Mouse (Mus musculus): ENCODE measurements at regions not wholly inside any gene's neighbourhood (a gene's known extent, or its start where the extent isn't known, plus 50 kb on each side); places are given as distances from the start of the nearest gene placed in this dataset.
A peak's percentile ranks its signal among the peaks of the same experiment; 100 is the strongest.

- peak; percentile 80 for DNase-seq (ENCODE audit: low spot score)
- Histone ChIP-seq H3K4me1 (replicated peaks; ENCODE audit: control insufficient read depth, insufficient read depth) (0 out of 2 replicates have a peak, but pooled peaks cover 5% of the 10 kb centered on the region), H3K9ac (ENCODE audit: low read length) (no peak overlapping the region), H3K4me2 (replicated peaks; ENCODE audit: low read depth) (no peak overlapping the region), H3K9me3 (ENCODE audit: control insufficient read depth, low read length) (no peaks in the 10 kb centered on the region), H3K36me3 (ENCODE audit: control insufficient read depth, insufficient read depth, low read length) (no peaks in the 10 kb centered on the region), H3K27me3 (ENCODE audit: control insufficient read depth, insufficient read depth, low read length) (no peaks in the 10 kb centered on the region), H3K4me3 (ENCODE audit: low read depth, low read length) (no peak overlapping the region), H3K27ac (replicated peaks) (peak overlapping the region; percentile 78)
- ATAC-seq (ENCODE audit: low FRiP score, low TSS enrichment) = peak; percentile 91
- TF ChIP-seq EP300 (optimal IDR thresholded peaks at IDR 0.05) = peak; percentile 31
- no peak for TF ChIP-seq CTCF (IDR thresholded peaks at IDR 0.05; ENCODE audit: low read depth)
- WGBS = 30% methylated on average over 11 of the region's 11 CpGs
Observed at GRCm38 (mm10) chr15:36884671-36885365, 122.8 kb downstream of the Zfp706 start.

- TF ChIP-seq EP300 (optimal IDR thresholded peaks at IDR 0.05) (no peak), CTCF (IDR thresholded peaks at IDR 0.05; ENCODE audit: low read depth) (no peak)
- H3K9ac ChIP-seq (ENCODE audit: low read length) = no peak overlapping the region
- H3K27ac ChIP-seq (replicated peaks) = no peak overlapping the region
- DNase-seq (ENCODE audit: low spot score) (no peak), ATAC-seq (ENCODE audit: low FRiP score, low TSS enrichment) (no peak)
- H3K4me2 ChIP-seq (replicated peaks; ENCODE audit: low read depth) = no peak overlapping the region
- H3K9me3 ChIP-seq (ENCODE audit: control insufficient read depth, low read length) = no peaks in the 10 kb centered on the region
- 87% methylated on average over 3 of the region's 3 CpGs for WGBS
- H3K36me3 ChIP-seq (ENCODE audit: control insufficient read depth, insufficient read depth, low read length) = no peaks in the 10 kb centered on the region
- no peak overlapping the region for H3K4me3 ChIP-seq (ENCODE audit: low read depth, low read length)
- H3K27me3 ChIP-seq (ENCODE audit: control insufficient read depth, insufficient read depth, low read length) = no peaks in the 10 kb centered on the region
- H3K4me1 ChIP-seq (replicated peaks; ENCODE audit: control insufficient read depth, insufficient read depth) = 0 out of 2 replicates have a peak, but pooled peaks cover 5% of the 10 kb centered on the region
Observed at GRCm38 (mm10) chr15:36884074-36884473, 123.5 kb downstream of the Zfp706 start.

GRCm38 (mm10) chr15:36883156-36883555, 124.4 kb downstream of the Zfp706 start:
- Histone ChIP-seq H3K36me3 (ENCODE audit: control insufficient read depth, insufficient read depth, low read length) (no peaks in the 10 kb centered on the region), H3K4me3 (ENCODE audit: low read depth, low read length) (no peak overlapping the region), H3K27ac (replicated peaks) (peak overlapping the region; percentile 24; the same call in 1 of the 2 replicates), H3K9me3 (ENCODE audit: control insufficient read depth, low read length) (no peaks in the 10 kb centered on the region), H3K9ac (ENCODE audit: low read length) (no peak overlapping the region), H3K4me2 (replicated peaks; ENCODE audit: low read depth) (no peak overlapping the region), H3K27me3 (ENCODE audit: control insufficient read depth, insufficient read depth, low read length) (no peaks in the 10 kb centered on the region), H3K4me1 (replicated peaks; ENCODE audit: control insufficient read depth, insufficient read depth) (0 out of 2 replicates have a peak, but pooled peaks cover 6% of the 10 kb centered on the region)
- no peak for TF ChIP-seq EP300 (optimal IDR thresholded peaks at IDR 0.05)
- ATAC-seq (ENCODE audit: low FRiP score, low TSS enrichment) = no peak
- WGBS = 75% methylated on average over 6 of the region's 6 CpGs
- no peak for DNase-seq (ENCODE audit: low spot score)

GRCm38 (mm10) chr15:36881576-36881975, 126.0 kb downstream of the Zfp706 start:
- Histone ChIP-seq H3K9me3 (ENCODE audit: control insufficient read depth, low read length) (no peaks in the 10 kb centered on the region), H3K27me3 (ENCODE audit: control insufficient read depth, insufficient read depth, low read length) (no peaks in the 10 kb centered on the region), H3K36me3 (ENCODE audit: control insufficient read depth, insufficient read depth, low read length) (no peaks in the 10 kb centered on the region), H3K4me3 (ENCODE audit: low read depth, low read length) (no peak overlapping the region), H3K4me2 (replicated peaks; ENCODE audit: low read depth) (no peak overlapping the region), H3K4me1 (replicated peaks; ENCODE audit: control insufficient read depth, insufficient read depth) (0 out of 2 replicates have a peak, but pooled peaks cover 6% of the 10 kb centered on the region), H3K27ac (replicated peaks) (peak overlapping the region; percentile 61), H3K9ac (ENCODE audit: low read length) (no peak overlapping the region)
- 62% methylated on average over 2 of the region's 2 CpGs for WGBS
- ATAC-seq (ENCODE audit: low FRiP score, low TSS enrichment) (peak; percentile 74), DNase-seq (ENCODE audit: low spot score) (peak; percentile 68)
- no peak for TF ChIP-seq EP300 (optimal IDR thresholded peaks at IDR 0.05)

- H3K4me1 ChIP-seq (replicated peaks; ENCODE audit: control insufficient read depth, insufficient read depth) = 0 out of 2 replicates have a peak, but pooled peaks cover 6% of the 10 kb centered on the region
- no peaks in the 10 kb centered on the region for H3K9me3 ChIP-seq (ENCODE audit: control insufficient read depth, low read length)
- no peak for DNase-seq (ENCODE audit: low spot score)
- TF ChIP-seq CTCF (IDR thresholded peaks at IDR 0.05; ENCODE audit: low read depth) (no peak), EP300 (optimal IDR thresholded peaks at IDR 0.05) (no peak)
- no peak overlapping the region for H3K4me2 ChIP-seq (replicated peaks; ENCODE audit: low read depth)
- WGBS = 94% methylated on average over 3 of the region's 3 CpGs
- no peak for ATAC-seq (ENCODE audit: low FRiP score, low TSS enrichment)
- no peak overlapping the region for H3K4me3 ChIP-seq (ENCODE audit: low read depth, low read length)
- H3K27me3 ChIP-seq (ENCODE audit: control insufficient read depth, insufficient read depth, low read length) = no peaks in the 10 kb centered on the region
- H3K36me3 ChIP-seq (ENCODE audit: control insufficient read depth, insufficient read depth, low read length) = no peaks in the 10 kb centered on the region
- no peak overlapping the region for H3K9ac ChIP-seq (ENCODE audit: low read length)
- H3K27ac ChIP-seq (replicated peaks) = peak overlapping the region; percentile 58; the same call in 1 of the 2 replicates
Observed at GRCm38 (mm10) chr15:36880602-36881001, 127.0 kb downstream of the Zfp706 start.

GRCm38 (mm10) chr15:36879587-36879986, 128.0 kb downstream of the Zfp706 start:
- Histone ChIP-seq H3K4me1 (replicated peaks; ENCODE audit: control insufficient read depth, insufficient read depth) (0 out of 2 replicates have a peak, but pooled peaks cover 3% of the 10 kb centered on the region), H3K27me3 (ENCODE audit: control insufficient read depth, insufficient read depth, low read length) (no peaks in the 10 kb centered on the region), H3K27ac (replicated peaks) (no peak overlapping the region), H3K9me3 (ENCODE audit: control insufficient read depth, low read length) (no peaks in the 10 kb centered on the region), H3K9ac (ENCODE audit: low read length) (no peak overlapping the region), H3K36me3 (ENCODE audit: control insufficient read depth, insufficient read depth, low read length) (no peaks in the 10 kb centered on the region), H3K4me3 (ENCODE audit: low read depth, low read length) (no peak overlapping the region), H3K4me2 (replicated peaks; ENCODE audit: low read depth) (no peak overlapping the region)
- no peak for DNase-seq (ENCODE audit: low spot score)
- no peak for TF ChIP-seq EP300 (optimal IDR thresholded peaks at IDR 0.05)
- TF ChIP-seq CTCF (IDR thresholded peaks at IDR 0.05; ENCODE audit: low read depth) = no peak
- WGBS = 84% methylated on average over 7 of the region's 7 CpGs
- ATAC-seq (ENCODE audit: low FRiP score, low TSS enrichment) = no peak

All from stomach, postnatal 0 days (tissue).